25 mouse cellular contexts compared by ENCODE assay signal in genomic region chr5:120025212-120025611, GRCm38 (mm10).
A peak's percentile ranks its signal among the peaks of the same experiment; 100 is the strongest.
DNase-seq lines count a peak whose midpoint lies in the region; ATAC-seq lines count a peak whose summit lies in the region.
"Had no signal": no experiment of that assay in that cellular context is flagged by ENCODE, and none has a peak within 500 bp of the region (broad histone marks: within the 10 kb centered on the region; RNA-seq: fewer than 3 reads in every experiment).

No protein-coding gene starts in this region.

- peak; percentile 43 for ATAC-seq in granulocyte monocyte progenitor cell, adult 5-6 weeks (replicated peaks; ENCODE audit: poor library complexity, severe bottlenecking)
- ATAC-seq: forebrain, embryonic 13.5 days; hindbrain, embryonic 16.5 days; intestine, embryonic 15.5 days had no signal

- DNase-seq in retina, postnatal 1 day, result peak; percentile 24
- no peak for DNase-seq in retina, embryonic 14.5 days (ENCODE audit: low spot score)
- peak; percentile 4 for DNase-seq in splenic B cell, adult 2 months (ENCODE audit: low read depth, low spot score)
- DNase-seq in gastrocnemius, postnatal 10 days, result no peak
- DNase-seq in heart, postnatal 25 days (ENCODE audit: low spot score), result no peak
- DNase-seq: adrenal gland, adult 8-10 months; adrenal gland, postnatal 36 days; B cell, adult 2 months; cerebellum, adult 11 months; cerebellum, adult 2 months; cerebellum, adult 9-11 months; cerebellum, postnatal 25 days; gastrocnemius, postnatal 36 days; heart, adult 11 months; heart, postnatal 36 days; kidney, adult 11 months had no signal

- H3K27me3 ChIP-seq in splenic B cell, adult 2 months (ENCODE audit: control insufficient read depth, insufficient read depth, low read length, poor library complexity, severe bottlenecking), result no peaks in the 10 kb centered on the region
- H3K27me3 ChIP-seq: CH12.LX; forebrain, embryonic 13.5 days; intestine, embryonic 15.5 days had no signal

- no peaks in the 10 kb centered on the region for H3K36me3 ChIP-seq in splenic B cell, adult 2 months (ENCODE audit: control insufficient read depth, insufficient read depth, low read length, poor library complexity, severe bottlenecking)
- H3K36me3 ChIP-seq: forebrain, embryonic 10.5 days; G1E; hindbrain, embryonic 10.5 days; hindbrain, embryonic 13.5 days; intestine, embryonic 15.5 days had no signal

- intact Hi-C loops in heart, postnatal 25 days (cut with DNase I), result no loop called here

Comparison
In these comparisons a context has a peak if more than half of its experiments do, and no peak if none do; other contexts are left out.
1. DNase-seq: peak in retina, postnatal 1 day (single experiment) and splenic B cell, adult 2 months (single experiment); none in retina, embryonic 14.5 days (single experiment), gastrocnemius, postnatal 10 days (single experiment) and heart, postnatal 25 days (single experiment).